Mouse (Mus musculus) embryonic facial prominence, embryonic 14.5 days (tissue): ENCODE data around the gene Wap. TPM values are rescaled to one million over a fixed set of nuclear protein-coding genes. Genes with fewer than 3 reads are reported as not detected.

ENCODE experiments used
- ATAC-seq: fragments of 200-750 bp; cut with Nextera tagmentation; 2 replicates; pipeline ENCODE4 v1.8.0; 2017; ENCODE audit warnings: low read depth, moderate number of reproducible peaks, moderate TSS enrichment
- DNase-seq: peaks from one replicate; pipeline ENCODE4 v3.0.0-alpha.2; 2015; ENCODE audit warnings: low spot score
- H3K27ac ChIP-seq: fragments of 300-500 bp; sonication (generic); replicated peaks from 2 replicates; pipeline ENCODE4 v1.5.1; 2014; ENCODE audit warnings: low read depth, mild to moderate bottlenecking, low read length, moderate library complexity
- H3K27me3 ChIP-seq: fragments of 300-500 bp; sonication (generic); replicated peaks from 2 replicates; pipeline ENCODE4 v1.6.1; 2014; ENCODE audit warnings: low read length; ENCODE audit not compliant: control insufficient read depth, insufficient read depth
- H3K36me3 ChIP-seq: fragments of 300-500 bp; sonication (generic); 2 replicates; pipeline ENCODE4 v1.6.1; 2014; ENCODE audit warnings: low read length, mixed read lengths; ENCODE audit not compliant: control insufficient read depth, insufficient read depth
- H3K4me1 ChIP-seq: fragments of 300-500 bp; sonication (generic); 2 replicates; pipeline ENCODE4 v1.6.1; 2014; ENCODE audit warnings: antibody characterized with exemption, low read length; ENCODE audit not compliant: control insufficient read depth, insufficient read depth
- H3K4me2 ChIP-seq: fragments of 300-500 bp; sonication (generic); 2 replicates; pipeline ENCODE4 v1.6.1; 2014; ENCODE audit warnings: low read depth, mild to moderate bottlenecking, low read length, moderate library complexity, mixed read lengths
- H3K4me3 ChIP-seq: fragments of 300-500 bp; sonication (generic); 2 replicates; pipeline ENCODE4 v1.5.1; 2014; ENCODE audit warnings: low read depth, mild to moderate bottlenecking, low read length
- H3K9ac ChIP-seq: fragments of 300-500 bp; sonication (generic); 2 replicates; pipeline ENCODE4 v1.6.1; 2014; ENCODE audit warnings: low read depth, mild to moderate bottlenecking, low read length, moderate library complexity, mixed read lengths
- H3K9me3 ChIP-seq: fragments of 300-500 bp; sonication (generic); 2 replicates; pipeline ENCODE4 v1.6.1; 2016; ENCODE audit warnings: low read length; ENCODE audit not compliant: control insufficient read depth
- WGBS: fragments of 180-500 bp; shearing (Covaris S2); extraction: QIAGEN DNeasy Blood & Tissue Kit; methylation state at CpG from one replicate; pipeline ENCODE4 v1.1.7; 2014; 5-methylcytosine and 5-hydroxymethylcytosine counted together
- polyA plus RNA-seq: library from polyadenylated mRNA; unstranded; fragments of >200 nt; fragmentation: Nextera tagmentation; extraction: Ambion mirVana; gene quantifications from 2 replicates; pipeline ENCODE4 v1.2.1, GENCODE M21; 2014

Wap gene
- polyA plus RNA-seq, 1 experiment from 2014 or later: not detected

DNA sequence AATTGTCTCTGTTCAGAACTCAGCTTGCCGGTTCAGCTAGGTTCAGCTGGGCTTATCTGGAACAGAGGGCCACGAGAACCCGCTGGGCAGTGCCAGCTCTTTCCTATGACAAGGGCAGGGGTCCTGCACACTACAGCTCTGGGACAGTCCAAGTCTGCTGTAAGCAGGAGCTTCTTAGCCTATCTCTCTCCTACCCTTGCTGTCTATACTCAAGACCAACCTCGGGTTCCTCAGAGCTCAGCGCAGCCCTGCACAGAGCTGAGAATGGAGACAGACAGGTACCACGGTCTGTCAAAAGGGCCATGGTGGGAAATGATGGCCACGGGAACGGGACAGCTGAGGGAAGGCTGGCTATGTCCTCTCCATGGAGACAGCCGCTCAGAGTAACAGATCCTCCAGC lies 35.2 kb downstream of the Wap start:
- ATAC-seq: no peak

DNA sequence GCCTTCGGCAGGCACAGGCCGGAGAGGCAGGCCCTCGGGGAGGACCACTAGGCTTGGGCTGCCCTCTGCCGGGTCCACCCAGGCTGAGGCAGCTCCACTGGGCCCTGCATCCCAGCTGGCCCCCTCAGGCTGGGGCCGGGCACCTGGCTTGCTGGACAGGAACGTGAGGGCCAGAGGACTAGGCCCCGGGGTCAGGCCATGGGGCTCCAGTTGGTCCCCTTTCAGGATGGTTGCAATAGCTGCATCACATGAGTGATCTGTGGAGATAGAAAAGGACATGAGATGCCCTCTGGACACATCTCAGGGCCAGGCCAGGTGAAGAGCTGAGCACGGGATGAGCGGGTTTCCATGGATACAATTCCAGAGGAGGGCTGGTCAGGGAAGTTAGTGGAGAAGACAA lies 35.8 kb downstream of the Wap start:
- Histone ChIP-seq H3K27me3 (peaks cover 21% of the 10 kb centered on the region), H3K9me3 (no peaks in the 10 kb centered on the region), H3K4me3 (no peak overlapping the region), H3K9ac (no peak overlapping the region), H3K4me1 (peaks cover 19% of the 10 kb centered on the region; the same call in 1 of the 2 replicates), H3K4me2 (no peak overlapping the region), H3K36me3 (peaks cover 10% of the 10 kb centered on the region; the same call in 1 of the 2 replicates), H3K27ac (no peak overlapping the region)
- no peak for DNase-seq
- ATAC-seq: no peak
- 80% methylated on average over 9 of the region's 9 CpGs for WGBS

More for the DNA sequence above, 35.2 kb downstream of the Wap start:
- Histone ChIP-seq H3K4me1 (peaks cover 19% of the 10 kb centered on the region; the same call in 1 of the 2 replicates), H3K27me3 (peaks cover 21% of the 10 kb centered on the region), H3K4me2 (peak overlapping the region; percentile 75; the same call in 1 of the 2 replicates), H3K27ac (no peak overlapping the region), H3K9me3 (no peaks in the 10 kb centered on the region), H3K9ac (no peak overlapping the region), H3K4me3 (no peak overlapping the region), H3K36me3 (peaks cover 5% of the 10 kb centered on the region; the same call in 1 of the 2 replicates)
- no peak for DNase-seq
- WGBS: 81% methylated on average over 9 of the region's 9 CpGs

DNA sequence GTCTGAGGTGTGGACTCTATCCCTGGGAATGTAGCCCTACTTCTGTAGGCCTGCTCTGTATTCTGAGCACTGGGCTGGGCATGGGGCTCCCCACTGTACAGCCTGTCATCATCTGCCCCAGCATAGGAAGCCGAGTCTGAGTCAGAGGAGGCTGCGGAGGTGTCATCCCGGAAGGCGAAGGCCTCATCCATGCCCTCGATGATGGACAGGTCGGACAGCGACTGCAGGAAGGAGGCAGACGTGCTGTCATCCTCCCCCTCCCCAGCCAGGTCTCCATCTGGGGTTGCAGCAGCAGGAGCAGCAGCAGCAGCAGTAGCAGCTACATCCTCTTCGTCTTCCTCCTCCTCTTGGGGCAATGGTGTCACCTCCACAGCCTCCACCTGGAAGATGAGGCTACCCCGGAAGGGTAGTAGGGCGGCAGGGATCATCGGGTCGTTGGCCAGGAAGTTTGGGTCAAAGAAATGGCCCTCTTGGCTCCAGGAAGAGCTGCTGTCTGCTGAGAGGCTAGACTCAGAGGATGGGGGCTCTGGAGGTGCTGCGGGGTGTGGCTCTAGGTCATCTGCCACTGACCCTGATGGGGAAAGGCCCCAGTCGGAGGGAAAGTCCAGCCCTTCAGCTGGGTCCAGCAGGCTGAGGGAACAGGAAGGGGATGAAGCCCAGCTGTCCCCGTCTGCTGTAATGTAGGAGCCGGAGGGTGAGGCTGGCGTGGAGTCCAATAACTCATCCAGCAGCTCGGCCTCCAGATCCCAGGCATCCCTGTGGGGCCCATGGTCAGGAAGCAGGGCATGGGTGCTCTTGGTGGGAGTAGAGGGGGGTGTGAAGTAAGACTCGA lies 36.6 kb downstream of the Wap start:
- H3K27me3 ChIP-seq: peaks cover 19% of the 10 kb centered on the region
- no peak overlapping the region for H3K9ac ChIP-seq
- H3K4me1 ChIP-seq: peaks cover 19% of the 10 kb centered on the region; the same call in 1 of the 2 replicates
- DNase-seq (no peak), ATAC-seq (no peak)
- 73% methylated on average over 20 of the region's 20 CpGs for WGBS
- H3K9me3 ChIP-seq: no peaks in the 10 kb centered on the region
- no peak overlapping the region for H3K27ac ChIP-seq
- H3K4me3 ChIP-seq: no peak overlapping the region
- H3K4me2 ChIP-seq: no peak overlapping the region
- peaks cover 18% of the 10 kb centered on the region for H3K36me3 ChIP-seq

DNA sequence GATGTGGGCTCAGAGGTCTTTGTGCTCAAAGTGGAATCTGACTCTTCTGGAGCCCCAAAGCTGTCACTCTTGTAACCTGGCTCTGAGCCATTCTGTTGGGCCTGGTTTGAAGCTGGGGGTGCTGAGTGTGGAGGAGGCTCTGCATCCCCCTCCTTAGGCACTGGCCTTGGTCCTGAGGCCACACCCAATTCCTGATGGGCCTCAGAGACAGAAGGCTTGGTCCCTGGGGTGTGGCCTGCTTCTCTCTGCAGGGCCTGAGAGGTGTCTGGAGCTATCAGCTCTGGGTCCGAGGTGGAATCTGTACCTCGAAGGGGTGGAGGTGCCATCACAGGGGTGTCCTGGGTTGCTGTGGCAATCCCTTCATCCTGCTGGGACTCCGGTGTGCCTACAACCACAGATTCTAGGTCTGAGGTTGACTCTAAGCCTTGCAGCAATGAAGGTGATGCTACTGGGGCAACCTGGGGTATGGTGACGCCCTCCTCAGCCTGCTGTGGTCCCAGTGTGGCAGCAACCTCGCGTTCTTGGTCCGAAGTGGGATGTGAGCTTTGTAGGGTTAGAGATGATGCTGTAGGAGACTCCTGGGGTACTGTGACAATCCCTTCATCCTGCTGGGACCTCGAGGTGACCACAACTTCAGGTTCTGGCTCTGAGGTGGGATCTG lies 38.0 kb downstream of the Wap start:
- Histone ChIP-seq H3K9ac (no peak overlapping the region), H3K4me1 (peaks cover 15% of the 10 kb centered on the region; the same call in 1 of the 2 replicates), H3K4me3 (no peak overlapping the region), H3K27me3 (peaks cover 5% of the 10 kb centered on the region), H3K36me3 (peaks cover 33% of the 10 kb centered on the region), H3K27ac (no peak overlapping the region), H3K9me3 (no peaks in the 10 kb centered on the region), H3K4me2 (no peak overlapping the region)
- WGBS: 90% methylated on average over 6 of the region's 8 CpGs
- ATAC-seq: no peak
- DNase-seq: no peak

DNA sequence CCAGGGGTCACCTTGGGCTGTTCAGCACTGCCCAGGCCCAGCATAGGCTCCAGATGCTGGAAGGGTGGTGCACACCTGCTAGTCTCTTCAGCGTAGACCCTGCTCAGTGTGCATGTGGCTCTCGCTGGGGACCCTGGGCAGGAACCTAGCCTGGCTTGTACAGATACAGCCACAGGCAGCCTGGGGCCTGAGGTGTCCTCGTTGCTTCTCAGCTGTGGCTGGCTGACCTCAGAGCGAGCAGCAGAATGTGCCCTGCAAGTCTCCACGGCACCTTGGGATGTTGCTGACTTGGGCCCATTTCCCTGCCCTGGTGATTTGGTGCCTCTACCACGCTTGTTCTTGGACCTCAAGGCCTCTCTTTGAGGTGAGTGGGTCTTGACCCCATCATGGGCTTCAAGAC lies 38.6 kb downstream of the Wap start:
- Histone ChIP-seq H3K27ac (no peak overlapping the region), H3K27me3 (no peaks in the 10 kb centered on the region), H3K9ac (no peak overlapping the region), H3K36me3 (peaks cover 39% of the 10 kb centered on the region), H3K4me3 (no peak overlapping the region), H3K9me3 (no peaks in the 10 kb centered on the region), H3K4me2 (no peak overlapping the region), H3K4me1 (peaks cover 10% of the 10 kb centered on the region; the same call in 1 of the 2 replicates)
- 73% methylated on average over 6 of the region's 6 CpGs for WGBS
- no peak for DNase-seq
- ATAC-seq: no peak

DNA sequence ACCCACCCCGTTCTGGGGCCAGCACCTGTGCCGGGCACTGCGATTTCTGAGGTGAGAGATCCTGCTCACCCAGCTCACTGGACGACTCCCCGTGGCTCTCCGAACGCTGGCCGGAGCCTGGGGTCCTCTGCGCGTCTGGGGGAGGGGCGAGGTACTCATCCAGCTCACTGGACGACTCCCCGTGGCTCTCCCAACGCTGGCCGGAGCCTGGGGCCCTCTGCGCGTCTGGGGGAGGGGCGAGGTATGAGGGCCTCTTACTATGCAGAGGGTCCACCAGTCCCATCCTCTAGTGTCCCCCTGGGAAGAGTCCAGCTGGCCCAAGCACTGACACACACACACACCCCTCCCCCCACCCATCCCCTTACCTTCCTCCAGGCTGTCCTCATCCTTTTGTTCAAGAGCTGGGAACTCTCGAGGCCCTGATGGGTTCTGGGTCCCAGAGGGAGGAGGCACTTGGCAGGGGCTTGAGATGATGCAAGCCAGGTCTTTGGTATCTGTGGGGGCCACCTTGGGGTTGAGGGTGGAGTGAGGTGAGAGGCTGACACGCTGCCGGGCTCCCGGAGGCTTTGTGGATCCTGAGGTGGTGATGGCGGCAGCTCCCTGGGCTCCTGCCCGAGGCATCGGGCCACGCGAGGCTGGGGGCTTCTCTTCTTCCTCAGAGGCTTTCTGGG lies 39.3 kb downstream of the Wap start:
- no peak overlapping the region for H3K4me2 ChIP-seq
- peaks cover 4% of the 10 kb centered on the region; the same call in 1 of the 2 replicates for H3K4me1 ChIP-seq
- WGBS: 22% methylated on average over 23 of the region's 27 CpGs
- peaks cover 46% of the 10 kb centered on the region for H3K36me3 ChIP-seq
- ATAC-seq (peak; percentile 7; the same call in 1 of the 2 replicates), DNase-seq (no peak)
- no peaks in the 10 kb centered on the region for H3K27me3 ChIP-seq
- no peak overlapping the region for H3K27ac ChIP-seq
- H3K4me3 ChIP-seq: no peak overlapping the region
- H3K9ac ChIP-seq: no peak overlapping the region
- H3K9me3 ChIP-seq: no peaks in the 10 kb centered on the region

DNA sequence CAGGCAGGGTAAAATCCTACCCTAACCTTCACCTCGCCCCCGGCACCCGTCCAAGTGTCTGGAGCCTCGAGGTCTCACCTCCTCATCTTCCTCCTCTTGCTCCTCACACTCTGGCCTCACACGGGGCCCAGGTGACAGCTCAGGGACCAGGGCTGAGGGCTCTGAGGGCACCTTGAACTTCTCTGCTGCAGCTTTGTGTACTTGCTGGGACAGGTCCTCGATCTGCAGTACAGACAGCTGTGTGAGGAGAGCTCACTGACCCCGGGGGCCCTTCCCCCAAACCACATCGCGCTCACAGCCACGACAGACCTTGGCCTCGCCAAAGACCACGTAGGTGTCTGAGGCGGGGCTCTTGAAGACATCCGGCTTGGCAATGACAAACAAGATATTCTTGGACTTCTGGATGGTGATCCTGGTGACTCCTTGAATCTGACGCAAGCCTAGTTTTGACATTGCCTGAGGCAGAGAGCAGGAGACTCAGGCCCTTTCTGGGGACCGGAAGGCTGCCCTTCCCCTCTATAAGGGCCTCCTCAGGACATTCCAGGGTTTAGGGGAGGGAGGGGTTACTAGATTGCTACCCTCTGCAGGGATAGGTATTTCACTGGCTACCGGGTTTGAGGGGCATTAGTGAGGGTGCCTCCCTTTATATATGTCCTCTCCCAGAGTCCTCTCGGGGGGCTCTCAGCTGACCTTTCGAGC lies 40.1 kb downstream of the Wap start:
- Histone ChIP-seq H3K27ac (no peak overlapping the region), H3K9ac (no peak overlapping the region), H3K36me3 (peaks cover 54% of the 10 kb centered on the region), H3K4me3 (no peak overlapping the region), H3K27me3 (no peaks in the 10 kb centered on the region), H3K9me3 (no peaks in the 10 kb centered on the region), H3K4me2 (no peak overlapping the region), H3K4me1 (no peaks in the 10 kb centered on the region)
- ATAC-seq (no peak), DNase-seq (no peak)
- 51% methylated on average over 19 of the region's 19 CpGs for WGBS

DNA sequence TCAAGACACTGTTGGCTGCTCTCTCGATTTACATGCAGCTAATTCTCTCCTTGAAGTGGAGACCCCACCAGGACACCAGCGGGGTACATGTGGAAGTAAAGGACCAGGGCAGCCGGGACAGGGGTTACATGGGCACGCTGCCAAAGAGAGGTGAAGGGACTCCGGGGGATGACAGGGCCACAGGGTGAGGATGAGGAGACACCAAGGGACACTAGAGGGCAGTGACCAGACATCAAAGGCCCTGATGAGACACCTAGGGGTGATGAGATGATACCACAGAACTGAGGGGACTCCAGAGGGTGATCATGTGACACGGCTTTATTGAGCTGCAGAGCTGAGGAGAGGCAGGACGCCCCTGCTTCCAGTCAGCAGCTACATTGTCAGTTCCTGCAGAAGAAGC lies 40.9 kb downstream of the Wap start:
- no peak overlapping the region for H3K4me3 ChIP-seq
- ATAC-seq: no peak
- DNase-seq: no peak
- H3K27me3 ChIP-seq: no peaks in the 10 kb centered on the region
- H3K9ac ChIP-seq: no peak overlapping the region
- H3K4me2 ChIP-seq: no peak overlapping the region
- no peaks in the 10 kb centered on the region for H3K9me3 ChIP-seq
- H3K27ac ChIP-seq: no peak overlapping the region
- WGBS: 79% methylated on average over 7 of the region's 7 CpGs
- H3K4me1 ChIP-seq: no peaks in the 10 kb centered on the region
- peaks cover 62% of the 10 kb centered on the region for H3K36me3 ChIP-seq
